Mouse (Mus musculus) intestine, embryonic 15.5 days (tissue): Measurements from ENCODE around the gene Etnk1. TPM values are rescaled to one million over a fixed set of nuclear protein-coding genes. Genes with fewer than 3 reads are reported as not detected.

ENCODE experiments used
- ATAC-seq: fragments of 200-750 bp; cut with Nextera tagmentation; 2 replicates; pipeline ENCODE4 v1.8.0; 2017; ENCODE audit warnings: moderate TSS enrichment, moderate library complexity
- H3K27ac ChIP-seq: fragments of 300-500 bp; sonication (generic); 2 replicates; pipeline ENCODE4 v1.5.1; 2015; ENCODE audit warnings: mild to moderate bottlenecking, inconsistent platforms
- H3K27me3 ChIP-seq: fragments of 300-500 bp; sonication (generic); replicated peaks from 2 replicates; pipeline ENCODE4 v1.6.1; 2015; ENCODE audit warnings: inconsistent platforms
- H3K36me3 ChIP-seq: fragments of 300-500 bp; sonication (generic); 2 replicates; pipeline ENCODE4 v1.6.1; 2015; ENCODE audit warnings: inconsistent platforms
- H3K4me1 ChIP-seq: fragments of 300-500 bp; sonication (generic); replicated peaks from 2 replicates; pipeline ENCODE4 v1.6.1; 2015; ENCODE audit warnings: inconsistent platforms
- H3K4me2 ChIP-seq: fragments of 300-500 bp; sonication (generic); replicated peaks from 2 replicates; pipeline ENCODE4 v1.6.1; 2015; ENCODE audit warnings: mild to moderate bottlenecking, inconsistent platforms
- H3K4me3 ChIP-seq: fragments of 300-500 bp; sonication (generic); replicated peaks from 2 replicates; pipeline ENCODE4 v1.5.1; 2015; ENCODE audit warnings: inconsistent platforms
- H3K9ac ChIP-seq: fragments of 300-500 bp; sonication (generic); 2 replicates; pipeline ENCODE4 v1.6.1; 2015; ENCODE audit warnings: inconsistent platforms
- H3K9me3 ChIP-seq: fragments of 300-500 bp; sonication (generic); 2 replicates; pipeline ENCODE4 v1.6.1; 2016; ENCODE audit warnings: inconsistent platforms
- WGBS: fragments of 180-500 bp; shearing (Covaris S2); methylation state at CpG from one replicate; pipeline ENCODE4 v1.1.7; 2015; 5-methylcytosine and 5-hydroxymethylcytosine counted together
- polyA plus RNA-seq: library from polyadenylated mRNA; unstranded; fragments of >200 nt; fragmentation: Nextera tagmentation; extraction: Ambion mirVana; gene quantifications from 2 replicates; pipeline ENCODE4 v1.2.1, GENCODE M21; 2015

Gene Etnk1
- 17.9 and 18.6 TPM in 2 replicates for polyA plus RNA-seq

- Histone ChIP-seq H3K4me2 (peak within 1 kb of the TSS; percentile 80), H3K27ac (peak within 1 kb of the TSS; percentile 95), H3K36me3 (no peaks in the 10 kb centered on the region), H3K4me3 (peak within 1 kb of the TSS; percentile 91), H3K9ac (peak within 1 kb of the TSS; percentile 82), H3K9me3 (no peaks in the 10 kb centered on the region), H3K4me1 (0 out of 2 replicates have a peak, but pooled peaks cover 7% of the 10 kb centered on the region), H3K27me3 (no peaks in the 10 kb centered on the region)
- peak; percentile 97 for ATAC-seq
- under 1% methylated on average over 77 of the region's 81 CpGs for WGBS
Measured at GRCm38 (mm10) chr6:143166452-143167357, at the start of gene Etnk1. Etnk1 (plus strand) TSS chr6:143167221.

- Histone ChIP-seq H3K4me1 (0 out of 2 replicates have a peak, but pooled peaks cover 6% of the 10 kb centered on the region), H3K4me2 (no peak overlapping the region), H3K27me3 (no peaks in the 10 kb centered on the region), H3K9ac (no peak overlapping the region), H3K4me3 (no peak overlapping the region), H3K9me3 (no peaks in the 10 kb centered on the region), H3K27ac (no peak overlapping the region), H3K36me3 (no peaks in the 10 kb centered on the region)
- 88% methylated on average over 6 of the region's 6 CpGs for WGBS
- ATAC-seq = no peak
Measured at GRCm38 (mm10) chr6:143119325-143119724, 47.7 kb upstream of the Etnk1 start.

- Histone ChIP-seq H3K27me3 (no peaks in the 10 kb centered on the region), H3K4me3 (no peak overlapping the region), H3K9me3 (peaks cover 4% of the 10 kb centered on the region; the same call in 1 of the 2 replicates), H3K27ac (no peak overlapping the region), H3K36me3 (no peaks in the 10 kb centered on the region), H3K9ac (no peak overlapping the region), H3K4me1 (no peaks in the 10 kb centered on the region), H3K4me2 (no peak overlapping the region)
- ATAC-seq = no peak
Measured at GRCm38 (mm10) chr6:143125721-143126120, 41.3 kb upstream of the Etnk1 start.

GRCm38 (mm10) chr6:143129466-143129865, 37.6 kb upstream of the Etnk1 start:
- no peak overlapping the region for H3K9ac ChIP-seq
- H3K4me1 ChIP-seq = no peaks in the 10 kb centered on the region
- no peak for ATAC-seq
- H3K9me3 ChIP-seq = peaks cover 4% of the 10 kb centered on the region; the same call in 1 of the 2 replicates
- no peaks in the 10 kb centered on the region for H3K27me3 ChIP-seq
- H3K36me3 ChIP-seq = no peaks in the 10 kb centered on the region
- WGBS = 84% methylated on average over 7 of the region's 7 CpGs
- H3K27ac ChIP-seq = no peak overlapping the region
- no peak overlapping the region for H3K4me3 ChIP-seq
- no peak overlapping the region for H3K4me2 ChIP-seq

GRCm38 (mm10) chr6:143129952-143130351, 37.1 kb upstream of the Etnk1 start:
- WGBS = 79% methylated on average over 3 of the region's 3 CpGs
- ATAC-seq = no peak
- peaks cover 4% of the 10 kb centered on the region; the same call in 1 of the 2 replicates for H3K9me3 ChIP-seq

GRCm38 (mm10) chr6:143130411-143130810, 36.6 kb upstream of the Etnk1 start:
- Histone ChIP-seq H3K9me3 (peaks cover 4% of the 10 kb centered on the region; the same call in 1 of the 2 replicates), H3K27ac (no peak overlapping the region), H3K27me3 (no peaks in the 10 kb centered on the region), H3K9ac (no peak overlapping the region), H3K4me2 (no peak overlapping the region), H3K4me1 (no peaks in the 10 kb centered on the region), H3K4me3 (no peak overlapping the region), H3K36me3 (no peaks in the 10 kb centered on the region)
- WGBS = 80% methylated on average over 4 of the region's 4 CpGs
- no peak for ATAC-seq

More at GRCm38 (mm10) chr6:143129952-143130351, 37.1 kb upstream of the Etnk1 start:
- Histone ChIP-seq H3K9ac (no peak overlapping the region), H3K4me2 (no peak overlapping the region), H3K36me3 (no peaks in the 10 kb centered on the region), H3K27ac (no peak overlapping the region), H3K4me3 (no peak overlapping the region), H3K27me3 (no peaks in the 10 kb centered on the region), H3K4me1 (no peaks in the 10 kb centered on the region)

GRCm38 (mm10) chr6:143131895-143132652, 34.9 kb upstream of the Etnk1 start:
- H3K36me3 ChIP-seq = no peaks in the 10 kb centered on the region
- no peak overlapping the region for H3K4me2 ChIP-seq
- H3K4me1 ChIP-seq = no peaks in the 10 kb centered on the region
- H3K4me3 ChIP-seq = no peak overlapping the region
- no peak overlapping the region for H3K27ac ChIP-seq
- H3K9me3 ChIP-seq = peaks cover 4% of the 10 kb centered on the region; the same call in 1 of the 2 replicates
- H3K9ac ChIP-seq = no peak overlapping the region
- no peak for ATAC-seq
- 79% methylated on average over 6 of the region's 6 CpGs for WGBS
- H3K27me3 ChIP-seq = no peaks in the 10 kb centered on the region

GRCm38 (mm10) chr6:143133150-143133549, 33.9 kb upstream of the Etnk1 start:
- Histone ChIP-seq H3K4me3 (no peak overlapping the region), H3K36me3 (no peaks in the 10 kb centered on the region), H3K4me1 (no peaks in the 10 kb centered on the region), H3K9me3 (peaks cover 4% of the 10 kb centered on the region; the same call in 1 of the 2 replicates), H3K9ac (no peak overlapping the region), H3K27ac (no peak overlapping the region), H3K27me3 (no peaks in the 10 kb centered on the region), H3K4me2 (no peak overlapping the region)
- ATAC-seq = no peak
- WGBS = 86% methylated on average over 2 of the region's 2 CpGs

- Histone ChIP-seq H3K27me3 (no peaks in the 10 kb centered on the region), H3K4me2 (no peak overlapping the region), H3K27ac (no peak overlapping the region), H3K9ac (no peak overlapping the region), H3K9me3 (no peaks in the 10 kb centered on the region), H3K4me3 (no peak overlapping the region), H3K4me1 (no peaks in the 10 kb centered on the region), H3K36me3 (no peaks in the 10 kb centered on the region)
- ATAC-seq = no peak
- 88% methylated on average over 13 of the region's 13 CpGs for WGBS
Measured at GRCm38 (mm10) chr6:143135097-143135496, 31.9 kb upstream of the Etnk1 start.

- no peak overlapping the region for H3K4me3 ChIP-seq
- WGBS = 97% methylated on average over 7 of the region's 7 CpGs
- no peak for ATAC-seq
- no peak overlapping the region for H3K27ac ChIP-seq
- H3K36me3 ChIP-seq = no peaks in the 10 kb centered on the region
- H3K4me1 ChIP-seq = no peaks in the 10 kb centered on the region
- H3K4me2 ChIP-seq = no peak overlapping the region
- no peaks in the 10 kb centered on the region for H3K9me3 ChIP-seq
- no peaks in the 10 kb centered on the region for H3K27me3 ChIP-seq
- no peak overlapping the region for H3K9ac ChIP-seq
Measured at GRCm38 (mm10) chr6:143136688-143137087, 30.3 kb upstream of the Etnk1 start.

- no peak overlapping the region for H3K4me3 ChIP-seq
- no peaks in the 10 kb centered on the region for H3K36me3 ChIP-seq
- no peaks in the 10 kb centered on the region for H3K9me3 ChIP-seq
- H3K27me3 ChIP-seq = no peaks in the 10 kb centered on the region
- no peaks in the 10 kb centered on the region for H3K4me1 ChIP-seq
- H3K27ac ChIP-seq = no peak overlapping the region
- WGBS = 41% methylated on average over 5 of the region's 5 CpGs
- H3K9ac ChIP-seq = no peak overlapping the region
- H3K4me2 ChIP-seq = no peak overlapping the region
- no peak for ATAC-seq
Measured at GRCm38 (mm10) chr6:143137341-143137740, 29.7 kb upstream of the Etnk1 start.

- Histone ChIP-seq H3K27me3 (no peaks in the 10 kb centered on the region), H3K36me3 (no peaks in the 10 kb centered on the region), H3K4me1 (no peaks in the 10 kb centered on the region), H3K9ac (no peak overlapping the region), H3K9me3 (no peaks in the 10 kb centered on the region), H3K4me3 (no peak overlapping the region), H3K4me2 (no peak overlapping the region), H3K27ac (no peak overlapping the region)
- 73% methylated on average over 2 of the region's 2 CpGs for WGBS
- ATAC-seq = no peak
Measured at GRCm38 (mm10) chr6:143139417-143139816, 27.6 kb upstream of the Etnk1 start.
